In genomic region chrX:36082917-36083316, GRCm38 (mm10) we compare ENCODE assay signal across 10 mouse cellular contexts. TPM values are rescaled to one million over a fixed set of nuclear protein-coding genes. Genes with fewer than 3 reads are reported as not detected.
DNase-seq lines count a peak whose midpoint lies in the region; ATAC-seq lines count a peak whose summit lies in the region.
"Had no signal": no experiment of that assay in that cellular context is flagged by ENCODE, and none has a peak within 500 bp of the region (broad histone marks: within the 10 kb centered on the region; RNA-seq: fewer than 3 reads in every experiment).

No protein-coding gene starts in this region.

- no peak overlapping the region for H3K27ac ChIP-seq in liver, embryonic 16.5 days (ENCODE audit: low read length)
- no peak overlapping the region for H3K27ac ChIP-seq in midbrain, embryonic 16.5 days (ENCODE audit: low read length)
- H3K27ac ChIP-seq: lung, embryonic 15.5 days had no signal

- H3K9me3 ChIP-seq in liver, embryonic 16.5 days (replicated peaks; ENCODE audit: control insufficient read depth, low read length), result no peaks in the 10 kb centered on the region
- no peaks in the 10 kb centered on the region for H3K9me3 ChIP-seq in midbrain, embryonic 16.5 days (replicated peaks; ENCODE audit: control insufficient read depth, low read length, poor library complexity, severe bottlenecking)
- H3K9me3 ChIP-seq: lung, embryonic 15.5 days had no signal

- H3K36me3 ChIP-seq in liver, embryonic 16.5 days (ENCODE audit: control insufficient read depth, insufficient read depth), result no peaks in the 10 kb centered on the region
- no peaks in the 10 kb centered on the region for H3K36me3 ChIP-seq in midbrain, embryonic 16.5 days (ENCODE audit: control insufficient read depth, insufficient read depth, low read length)
- H3K36me3 ChIP-seq: lung, embryonic 15.5 days had no signal

- peak; percentile 45 for DNase-seq in adrenal gland, adult 2 months
- DNase-seq in adrenal gland, postnatal 4 days (ENCODE audit: low spot score in 2 of 2), result no peak
- DNase-seq in 3T3-L1 (ENCODE audit: low read depth, low spot score), result peak; percentile 77
- peak; percentile 3 for DNase-seq in brain, adult 2 months (ENCODE audit: low read depth, low spot score)
- DNase-seq in neural tube, embryonic 10.5 days (ENCODE audit: extremely low spot score, low spot score), result no peak
- no peak for DNase-seq in right cerebral cortex, postnatal 14 days
- DNase-seq: kidney, postnatal 14 days had no signal

- H3K4me2 ChIP-seq in liver, embryonic 16.5 days (ENCODE audit: low read depth, low read length), result no peak overlapping the region
- H3K4me2 ChIP-seq in midbrain, embryonic 16.5 days (ENCODE audit: low read length), result no peak overlapping the region
- H3K4me2 ChIP-seq: lung, embryonic 15.5 days had no signal

- 38% methylated on average over 1 of the region's 1 CpGs for WGBS in liver, embryonic 16.5 days (ENCODE audit: insufficient replicate concordance)
- 86% methylated on average over 1 of the region's 1 CpGs for WGBS in midbrain, embryonic 16.5 days

- no peaks in the 10 kb centered on the region for H3K4me1 ChIP-seq in liver, embryonic 16.5 days (ENCODE audit: control insufficient read depth, low read depth, low read length)
- no peaks in the 10 kb centered on the region for H3K4me1 ChIP-seq in midbrain, embryonic 16.5 days (ENCODE audit: control insufficient read depth, insufficient read depth, low read length)
- H3K4me1 ChIP-seq: lung, embryonic 15.5 days had no signal

- H3K9ac ChIP-seq in liver, embryonic 16.5 days (ENCODE audit: low read depth, low read length), result no peak overlapping the region
- H3K9ac ChIP-seq in midbrain, embryonic 16.5 days (ENCODE audit: low read depth, low read length), result no peak overlapping the region
- H3K9ac ChIP-seq: lung, embryonic 15.5 days had no signal

- no peaks in the 10 kb centered on the region for H3K27me3 ChIP-seq in liver, embryonic 16.5 days (ENCODE audit: control insufficient read depth, insufficient read depth, low read depth, low read length)
- H3K27me3 ChIP-seq in midbrain, embryonic 16.5 days (ENCODE audit: control insufficient read depth, insufficient read depth, low read depth, low read length), result no peaks in the 10 kb centered on the region
- H3K27me3 ChIP-seq: lung, embryonic 15.5 days had no signal

- peak; percentile 45; the same call in 1 of the 2 replicates for ATAC-seq in liver, embryonic 16.5 days (ENCODE audit: low read depth)
- no peak for ATAC-seq in midbrain, embryonic 16.5 days

- H3K4me3 ChIP-seq in liver, embryonic 16.5 days (ENCODE audit: low read depth, low read length), result no peak overlapping the region
- H3K4me3 ChIP-seq in midbrain, embryonic 16.5 days (ENCODE audit: low read depth, low read length), result no peak overlapping the region
- H3K4me3 ChIP-seq: lung, embryonic 15.5 days had no signal

RNA-seq across cellular contexts. Expression of gene Il13ra1, which starts 29.0 kb away (rescaled TPM):
- total RNA-seq in adrenal gland, adult 2 months (2021), result 10 to 100 TPM in 1 of 2 experiments, 1 to 10 TPM in 1; 7.8 to 17.3 TPM
- polyA plus RNA-seq in adrenal gland, adult 2 months (2012; rRNA removed), result 1.4 and 2.9 TPM in 2 replicates
- total RNA-seq in adrenal gland, postnatal 4 days (2021), result 10 to 100 TPM in 1 of 2 experiments, 1 to 10 TPM in 1; 10.0 to 13.0 TPM
- polyA plus RNA-seq in liver, embryonic 16.5 days (2015; fragmentation: Nextera tagmentation; extraction: Ambion mirVana), result 5.8 and 6.4 TPM in 2 replicates
- polyA plus RNA-seq in midbrain, embryonic 16.5 days (2015; fragmentation: Nextera tagmentation; extraction: Ambion mirVana), result 7.2 and 8.4 TPM in 2 replicates

Comparison
In these comparisons a context has a peak if more than half of its experiments do, and no peak if none do; other contexts are left out.
1. DNase-seq: peak in adrenal gland, adult 2 months (single experiment), 3T3-L1 (single experiment) and brain, adult 2 months (single experiment); none in adrenal gland, postnatal 4 days (0 of 2), neural tube, embryonic 10.5 days (single experiment) and right cerebral cortex, postnatal 14 days (single experiment).